Mouse (Mus musculus): Measurements from ENCODE around the gene Olfr1230.

The Olfr1230 gene

DNA sequence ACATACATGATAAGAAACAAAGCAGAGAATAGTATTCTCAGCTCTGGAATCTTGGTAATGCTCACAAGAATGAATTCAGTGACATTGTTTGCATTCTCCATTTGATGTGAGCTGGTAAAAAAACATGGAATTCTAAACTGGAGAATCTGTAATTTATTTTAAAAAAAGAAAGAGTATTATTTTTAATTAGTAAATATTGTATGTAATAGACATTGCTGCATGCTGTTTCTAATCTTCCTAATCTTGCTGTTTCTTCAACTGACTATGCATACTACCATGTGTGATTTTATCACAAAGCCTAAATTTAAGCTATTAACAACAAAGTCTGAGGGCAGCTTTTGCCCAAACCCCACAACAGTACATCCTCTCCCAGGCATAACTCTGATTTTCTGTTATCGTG is at the start of gene Olfr1230:
Gene Olfr1230, minus strand, starts transcription at position 101 of the 400 bp plus-strand sequence.
- no peak for DNase-seq

- DNase-seq, result no peak
Measured at GRCm38 (mm10) chr2:89342298-89342697, 45.2 kb upstream of the Olfr1230 start, which contains the start of gene Olfr1233. Olfr1233 (minus strand) TSS chr2:89342398.

GRCm38 (mm10) chr2:89329575-89329974 is 32.5 kb upstream of the Olfr1230 start, which contains the start of gene Olfr1232:
Olfr1232 (minus strand) TSS chr2:89329675.
- DNase-seq, result no peak

GRCm38 (mm10) chr2:89306974-89307373 is 9.9 kb upstream of the Olfr1230 start, which contains the start of gene Olfr1231:
Olfr1231 (minus strand) TSS chr2:89307074.
- DNase-seq, result no peak

DNA sequence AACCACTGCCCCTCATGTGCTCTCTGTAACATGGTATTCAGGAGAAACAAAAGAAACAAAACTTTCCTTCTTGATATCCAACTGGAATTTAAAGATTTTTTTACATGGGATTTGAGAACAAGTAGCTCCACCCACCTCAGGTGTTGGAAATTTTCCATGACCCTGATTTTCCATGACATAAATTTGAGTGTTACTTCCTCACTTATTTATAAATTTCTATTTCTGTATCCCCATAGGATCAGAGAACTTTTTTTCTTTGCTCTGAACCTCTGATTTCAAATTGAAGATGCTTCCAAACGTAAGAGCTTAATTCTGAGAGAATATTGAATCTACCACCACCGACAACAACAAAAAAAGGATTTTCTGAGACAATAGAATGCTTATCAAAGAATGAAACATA is 9.2 kb downstream of the Olfr1230 start, which contains the start of gene Olfr1229:
Gene Olfr1229, minus strand, starts transcription at position 101 of the 400 bp plus-strand sequence.
- no peak for DNase-seq

DNA sequence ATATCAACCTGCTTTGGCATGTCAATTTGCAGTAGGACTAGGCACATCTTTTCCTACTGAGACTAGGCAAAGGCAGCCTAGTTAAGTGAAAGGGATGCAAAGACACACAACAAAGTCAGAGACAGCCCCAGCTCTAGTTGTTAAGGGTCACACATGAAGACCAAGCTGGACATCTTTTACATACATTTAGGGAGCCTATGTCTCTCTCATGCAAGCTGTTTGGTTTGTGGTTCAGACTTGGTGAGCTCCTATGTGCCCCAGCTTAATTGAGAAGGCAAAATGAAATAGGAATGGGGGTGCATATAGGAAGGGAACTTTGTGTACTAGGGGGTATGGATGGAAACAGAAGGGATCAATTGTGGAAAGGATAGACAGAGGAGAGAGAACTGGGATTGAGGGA is 43.1 kb downstream of the Olfr1230 start, which contains the start of gene Olfr1228:
Gene Olfr1228, minus strand, starts transcription at position 101 of the 400 bp plus-strand sequence.
- no peak for DNase-seq

Data from kidney, postnatal 4 days (tissue).